Mouse (Mus musculus): ENCODE measurements around the gene Iqgap3.

GRCm38 (mm10) chr3:88082663-88083062, 892 bp downstream of the Iqgap3 start:
- TF ChIP-seq CTCF (conservative IDR thresholded peaks at IDR 0.05; ENCODE audit: low read length) (no peak), POU5F1 (IDR thresholded peaks at IDR 0.05; ENCODE audit: borderline replicate concordance, low read length) (no peak)
